In genomic region chr4:117288927-117289801, GRCm38 (mm10) we compare ENCODE assay signal across 8 mouse cellular contexts. TPM values are rescaled to one million over a fixed set of nuclear protein-coding genes. Genes with fewer than 3 reads are reported as not detected.
DNase-seq lines count a peak whose midpoint lies in the region; ATAC-seq and TF ChIP-seq lines count a peak whose summit lies in the region.

No protein-coding gene starts in this region.

- H3K27ac ChIP-seq in ES-E14 (ENCODE audit: insufficient read depth, low read depth, low read length, poor library complexity, severe bottlenecking), result peak overlapping the region; percentile 97
- peak overlapping the region; percentile 95 for H3K27ac ChIP-seq in forebrain, embryonic 11.5 days (ENCODE audit: low read depth, low read length)
- peak overlapping the region; percentile 90 for H3K27ac ChIP-seq in heart, postnatal 0 days (ENCODE audit: low read depth)
- H3K27ac ChIP-seq in lung, embryonic 15.5 days, result peak overlapping the region; percentile 98

- H3K4me1 ChIP-seq in ES-E14 (ENCODE audit: control insufficient read depth in 2 of 2, insufficient read depth in 2 of 2, low read length in 2 of 2, poor library complexity in 1 of 2), result peaks cover 7 to 12% of the 10 kb centered on the region in 2 experiments; a peak in 3 of 4 replicates
- peaks cover 17% of the 10 kb centered on the region for H3K4me1 ChIP-seq in forebrain, embryonic 11.5 days (replicated peaks; ENCODE audit: control insufficient read depth, insufficient read depth, low read length)
- peaks cover 6% of the 10 kb centered on the region for H3K4me1 ChIP-seq in heart, postnatal 0 days (ENCODE audit: control insufficient read depth, insufficient read depth)
- H3K4me1 ChIP-seq in lung, embryonic 15.5 days, result peaks cover 22% of the 10 kb centered on the region

- H3K9ac ChIP-seq in ES-E14 (ENCODE audit: insufficient read depth, low read depth, low read length, poor library complexity, severe bottlenecking), result peak overlapping the region; percentile 95
- H3K9ac ChIP-seq in forebrain, embryonic 11.5 days (ENCODE audit: low read length), result peak overlapping the region; percentile 86
- peak overlapping the region; percentile 70 for H3K9ac ChIP-seq in heart, postnatal 0 days (replicated peaks; ENCODE audit: low read depth, low read length)
- peak overlapping the region; percentile 51 for H3K9ac ChIP-seq in lung, embryonic 15.5 days

- under 1% methylated on average over 72 of the region's 80 CpGs for WGBS in forebrain, embryonic 11.5 days
- under 1% methylated on average over 60 of the region's 80 CpGs for WGBS in heart, postnatal 0 days
- under 1% methylated on average over 70 of the region's 80 CpGs for WGBS in lung, embryonic 15.5 days

- TF ChIP-seq EP300 in heart, postnatal 0 days (IDR thresholded peaks at IDR 0.05; ENCODE audit: low read depth), result no peak

- peak; percentile 88 for ATAC-seq in forebrain, embryonic 11.5 days (replicated peaks; ENCODE audit: low FRiP score)
- ATAC-seq in heart, postnatal 0 days (ENCODE audit: insufficient read depth, low read depth), result peak; percentile 87
- peak; percentile 97 for ATAC-seq in lung, embryonic 15.5 days (ENCODE audit: borderline replicate concordance, extremely low read depth, low FRiP score, low TSS enrichment)
- ATAC-seq in neutrophil, adult 5-6 weeks (ENCODE audit: extremely low read depth, insufficient number of reproducible peaks, low FRiP score, poor library complexity, severe bottlenecking), result peak; percentile 88

- no peaks in the 10 kb centered on the region; the same call in 1 of the 2 replicates for H3K27me3 ChIP-seq in forebrain, embryonic 11.5 days (ENCODE audit: control insufficient read depth, insufficient read depth, low read length)
- no peaks in the 10 kb centered on the region for H3K27me3 ChIP-seq in heart, postnatal 0 days (ENCODE audit: control insufficient read depth, insufficient read depth, low read length)
- no peaks in the 10 kb centered on the region for H3K27me3 ChIP-seq in lung, embryonic 15.5 days

- peak overlapping the region; percentile 71 for H3K4me2 ChIP-seq in forebrain, embryonic 11.5 days (ENCODE audit: low read depth, low read length, severe bottlenecking)
- H3K4me2 ChIP-seq in heart, postnatal 0 days (ENCODE audit: low read depth, low read length), result peak overlapping the region; percentile 87
- H3K4me2 ChIP-seq in lung, embryonic 15.5 days, result peak overlapping the region; percentile 78

- peak overlapping the region; percentile 89 to 97 for H3K4me3 ChIP-seq in ES-E14 (ENCODE audit: insufficient read depth in 1 of 2, low read depth in 1 of 2, low read length in 2 of 2, poor library complexity in 1 of 2, severe bottlenecking in 1 of 2)
- peak overlapping the region; percentile 83 for H3K4me3 ChIP-seq in forebrain, embryonic 11.5 days (ENCODE audit: low read depth, low read length)
- peak overlapping the region; percentile 65 for H3K4me3 ChIP-seq in heart, postnatal 0 days (ENCODE audit: low read depth, low read length)
- H3K4me3 ChIP-seq in lung, embryonic 15.5 days, result peak overlapping the region; percentile 82

- DNase-seq in ES-E14 (ENCODE audit: low read depth, low spot score), result peak; percentile 77
- DNase-seq in c-Kit-positive CD71-positive TER-119-positive erythroid progenitor cells, embryonic 14.5 days (ENCODE audit: low spot score), result peak; percentile 62
- peak; percentile 90 for DNase-seq in forebrain, embryonic 11.5 days (ENCODE audit: low spot score)
- DNase-seq in heart, postnatal 0 days (ENCODE audit: low spot score), result peak; percentile 86
- DNase-seq in kidney, postnatal 36 days, result peak; percentile 84 to 88
- DNase-seq in thymus, adult 18-20 months, result peak; percentile 58 to 70

- no peaks in the 10 kb centered on the region for H3K9me3 ChIP-seq in ES-E14 (ENCODE audit: control insufficient read depth, insufficient read depth, low read depth, low read length)
- H3K9me3 ChIP-seq in forebrain, embryonic 11.5 days (ENCODE audit: control insufficient read depth, low read length), result no peaks in the 10 kb centered on the region
- no peaks in the 10 kb centered on the region for H3K9me3 ChIP-seq in heart, postnatal 0 days (replicated peaks; ENCODE audit: control insufficient read depth, low read length)
- H3K9me3 ChIP-seq in lung, embryonic 15.5 days, result no peaks in the 10 kb centered on the region

- peaks cover 40% of the 10 kb centered on the region for H3K36me3 ChIP-seq in ES-E14 (ENCODE audit: control insufficient read depth, insufficient read depth, low read length, poor library complexity, severe bottlenecking)
- peaks cover 9% of the 10 kb centered on the region; the same call in 1 of the 2 replicates for H3K36me3 ChIP-seq in forebrain, embryonic 11.5 days (ENCODE audit: control insufficient read depth, insufficient read depth, low read length)
- peaks cover 29% of the 10 kb centered on the region for H3K36me3 ChIP-seq in heart, postnatal 0 days (replicated peaks; ENCODE audit: control insufficient read depth, insufficient read depth, low read length)
- peaks cover 33% of the 10 kb centered on the region for H3K36me3 ChIP-seq in lung, embryonic 15.5 days

- in situ Hi-C loops in ES-E14 (cut with MboI; ENCODE audit: low sequenced_read_pairs in 2 of 2, unreplicated experiment in 2 of 2), result no loop called here

- no peak for TF ChIP-seq CTCF in heart, postnatal 0 days (IDR thresholded peaks at IDR 0.05; ENCODE audit: low read depth)

TF ChIP-seq in ES-E14, 5 proteins besides CTCF, POLR2A, EP300 and RAD21:
- TF ChIP-seq HCFC1 (IDR thresholded peaks at IDR 0.05; ENCODE audit: borderline replicate concordance, insufficient read depth, low read length) (0 out of 2 replicates have a peak, but pooled peaks have one; percentile 5), ZC3H11A (IDR thresholded peaks at IDR 0.05; ENCODE audit: borderline replicate concordance, low read depth, low read length) (no peak)

RNA-seq across cellular contexts. Expression of gene Armh1, which starts 37.2 kb away (rescaled TPM):
- total RNA-seq in ES-E14 (2012; rRNA removed), result 0.18 TPM in 1 of 2 replicates, not detected in the other
- polyA plus RNA-seq in forebrain, embryonic 11.5 days (2014; fragmentation: Nextera tagmentation; extraction: Ambion mirVana), result 0.49 TPM in 1 of 2 replicates, not detected in the other
- 0.27 and 1.4 TPM in 2 replicates for total RNA-seq in heart, postnatal 0 days (2014; rRNA removed; ENCODE audit: low replicate concordance)
- polyA plus RNA-seq in heart, postnatal 0 days (2015; fragmentation: Nextera tagmentation; extraction: Ambion mirVana), result 0.18 and 0.25 TPM in 2 replicates
- polyA plus RNA-seq in lung, embryonic 15.5 days (2015; fragmentation: Nextera tagmentation; extraction: Ambion mirVana), result 1.0 and 1.1 TPM in 2 replicates
- total RNA-seq in neutrophil, adult 5-6 weeks (2017), result not detected in 2 replicates

RNA-seq across cellular contexts. Expression of gene Tmem53, which starts 37.4 kb away (rescaled TPM):
- total RNA-seq in ES-E14 (2012; rRNA removed), result 2.2 and 3.4 TPM in 2 replicates
- 6.4 and 9.0 TPM in 2 replicates for polyA plus RNA-seq in forebrain, embryonic 11.5 days (2014; fragmentation: Nextera tagmentation; extraction: Ambion mirVana)
- 43.2 and 65.9 TPM in 2 replicates for total RNA-seq in heart, postnatal 0 days (2014; rRNA removed; ENCODE audit: low replicate concordance)
- polyA plus RNA-seq in heart, postnatal 0 days (2015; fragmentation: Nextera tagmentation; extraction: Ambion mirVana), result 59.2 and 63.5 TPM in 2 replicates
- polyA plus RNA-seq in lung, embryonic 15.5 days (2015; fragmentation: Nextera tagmentation; extraction: Ambion mirVana), result 17.6 and 18.6 TPM in 2 replicates
- not detected in 2 replicates for total RNA-seq in neutrophil, adult 5-6 weeks (2017)

Comparison
In these comparisons a context has a peak if more than half of its experiments do, and no peak if none do; other contexts are left out.
1. Peak in every context shown above with its lines: DNase-seq, ATAC-seq, H3K4me3 ChIP-seq and H3K27ac ChIP-seq.
2. RNA of gene Tmem53, which starts 37.4 kb away (total RNA-seq): 43.2 to 65.9 TPM in heart, postnatal 0 days; 2.2 to 3.4 TPM in ES-E14 and not detected in neutrophil, adult 5-6 weeks; every median in the first group is over 10 times any median in the second.